Mouse (Mus musculus): ENCODE results near the gene Ddx42. TPM values are rescaled to one million over a fixed set of nuclear protein-coding genes. Genes with fewer than 3 reads are reported as not detected.

Ddx42 gene
- polyA plus RNA-seq, 2 experiments = 50.4 to 63.9 TPM

DNA sequence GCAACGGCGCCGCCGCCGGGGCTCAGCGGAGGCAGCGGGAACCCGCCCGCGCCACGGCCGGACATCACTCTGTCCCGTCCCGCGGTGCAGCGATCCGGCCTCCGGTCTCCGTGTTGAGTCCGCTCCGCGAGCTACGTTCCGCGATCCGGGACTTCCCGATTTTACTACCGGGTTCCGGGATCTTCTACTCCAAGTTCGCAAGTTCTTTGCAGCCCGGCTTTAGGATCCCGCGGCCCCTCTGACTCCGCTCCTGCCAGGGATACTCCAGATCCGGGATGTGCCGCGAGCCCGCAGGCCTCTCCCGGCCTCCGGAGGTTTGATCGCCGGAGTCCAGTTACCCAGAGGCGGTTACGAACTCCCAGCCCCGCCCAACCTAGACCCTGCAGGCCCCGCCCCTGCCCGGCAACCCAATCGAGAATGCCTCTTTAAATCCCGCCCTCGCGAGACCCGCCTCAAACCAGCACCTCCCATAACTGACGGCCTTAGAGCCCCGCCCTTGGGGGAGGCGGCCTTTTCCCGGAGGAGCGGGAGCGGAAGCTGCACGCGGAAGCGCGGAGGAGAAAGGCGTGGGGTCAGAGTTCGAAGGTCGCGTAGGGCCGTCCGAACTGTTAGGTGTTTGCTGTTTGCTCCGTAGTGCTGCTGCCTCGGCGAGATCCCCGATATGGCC, 56.1 kb downstream of the Ddx42 start, which contains the start of gene Smarcd2:
Gene Smarcd2 (minus strand): TSS at position 329 of the 667 bp plus-strand sequence.
- DNase-seq (ENCODE audit: low spot score) = peak; percentile 98
- H3K9ac ChIP-seq (ENCODE audit: low read depth, low read length, severe bottlenecking) = peak within 1 kb of the TSS; percentile 99
- peak; percentile 66; the same call in 1 of the 2 replicates for TF ChIP-seq POLR2A (IDR thresholded peaks at IDR 0.05; ENCODE audit: borderline replicate concordance, extremely low read depth, insufficient read depth, insufficient read length)
- WGBS = under 1% methylated on average over 63 of the region's 72 CpGs
- H3K4me3 ChIP-seq (replicated peaks; ENCODE audit: low read length) = peak within 1 kb of the TSS; percentile 98
- H3K4me2 ChIP-seq (replicated peaks; ENCODE audit: low read depth, low read length, severe bottlenecking) = peak within 1 kb of the TSS; percentile 79
- no peaks in the 10 kb centered on the region for H3K9me3 ChIP-seq (ENCODE audit: control insufficient read depth, low read length)
- no peaks in the 10 kb centered on the region; the same call in 1 of the 2 replicates for H3K36me3 ChIP-seq (ENCODE audit: control insufficient read depth, insufficient read depth, low read length)
- H3K27me3 ChIP-seq (ENCODE audit: control insufficient read depth, insufficient read depth, low read length) = no peaks in the 10 kb centered on the region
- peak; percentile 92 for ATAC-seq (ENCODE audit: low FRiP score, low read depth)
- H3K27ac ChIP-seq (replicated peaks; ENCODE audit: low read depth, low read length) = peak within 1 kb of the TSS; percentile 95
- peaks cover 45% of the 10 kb centered on the region for H3K4me1 ChIP-seq (ENCODE audit: control insufficient read depth, insufficient read depth, low read length)

GRCm38 (mm10) chr11:106273311-106273684, 56.6 kb downstream of the Ddx42 start:
- peak overlapping the region; percentile 64 for H3K9ac ChIP-seq (ENCODE audit: low read depth, low read length, severe bottlenecking)
- TF ChIP-seq POLR2A (IDR thresholded peaks at IDR 0.05; ENCODE audit: borderline replicate concordance, extremely low read depth, insufficient read depth, insufficient read length) = no peak
- no peaks in the 10 kb centered on the region; the same call in 1 of the 2 replicates for H3K36me3 ChIP-seq (ENCODE audit: control insufficient read depth, insufficient read depth, low read length)
- DNase-seq (ENCODE audit: low spot score) = no peak
- peak overlapping the region; percentile 86 for H3K27ac ChIP-seq (replicated peaks; ENCODE audit: low read depth, low read length)
- ATAC-seq (ENCODE audit: low FRiP score, low read depth) = no peak
- peaks cover 39% of the 10 kb centered on the region for H3K4me1 ChIP-seq (ENCODE audit: control insufficient read depth, insufficient read depth, low read length)
- H3K4me3 ChIP-seq (replicated peaks; ENCODE audit: low read length) = peak overlapping the region; percentile 98
- H3K4me2 ChIP-seq (replicated peaks; ENCODE audit: low read depth, low read length, severe bottlenecking) = peak overlapping the region; percentile 79
- no peaks in the 10 kb centered on the region for H3K9me3 ChIP-seq (ENCODE audit: control insufficient read depth, low read length)
- WGBS = 7% methylated on average over 16 of the region's 16 CpGs
- no peaks in the 10 kb centered on the region for H3K27me3 ChIP-seq (ENCODE audit: control insufficient read depth, insufficient read depth, low read length)

GRCm38 (mm10) chr11:106273811-106274210, 57.1 kb downstream of the Ddx42 start:
- H3K27ac ChIP-seq (replicated peaks; ENCODE audit: low read depth, low read length) = peak overlapping the region; percentile 86
- peak overlapping the region; percentile 98 for H3K4me3 ChIP-seq (replicated peaks; ENCODE audit: low read length)
- DNase-seq (ENCODE audit: low spot score) = no peak
- no peak overlapping the region for H3K9ac ChIP-seq (ENCODE audit: low read depth, low read length, severe bottlenecking)
- TF ChIP-seq POLR2A (IDR thresholded peaks at IDR 0.05; ENCODE audit: borderline replicate concordance, extremely low read depth, insufficient read depth, insufficient read length) = no peak
- no peaks in the 10 kb centered on the region for H3K9me3 ChIP-seq (ENCODE audit: control insufficient read depth, low read length)
- peaks cover 34% of the 10 kb centered on the region for H3K4me1 ChIP-seq (ENCODE audit: control insufficient read depth, insufficient read depth, low read length)
- H3K4me2 ChIP-seq (replicated peaks; ENCODE audit: low read depth, low read length, severe bottlenecking) = peak overlapping the region; percentile 79; the same call in 1 of the 2 replicates
- H3K27me3 ChIP-seq (ENCODE audit: control insufficient read depth, insufficient read depth, low read length) = no peaks in the 10 kb centered on the region
- WGBS = 94% methylated on average over 6 of the region's 6 CpGs
- no peaks in the 10 kb centered on the region for H3K36me3 ChIP-seq (ENCODE audit: control insufficient read depth, insufficient read depth, low read length)
- ATAC-seq (ENCODE audit: low FRiP score, low read depth) = no peak

DNA sequence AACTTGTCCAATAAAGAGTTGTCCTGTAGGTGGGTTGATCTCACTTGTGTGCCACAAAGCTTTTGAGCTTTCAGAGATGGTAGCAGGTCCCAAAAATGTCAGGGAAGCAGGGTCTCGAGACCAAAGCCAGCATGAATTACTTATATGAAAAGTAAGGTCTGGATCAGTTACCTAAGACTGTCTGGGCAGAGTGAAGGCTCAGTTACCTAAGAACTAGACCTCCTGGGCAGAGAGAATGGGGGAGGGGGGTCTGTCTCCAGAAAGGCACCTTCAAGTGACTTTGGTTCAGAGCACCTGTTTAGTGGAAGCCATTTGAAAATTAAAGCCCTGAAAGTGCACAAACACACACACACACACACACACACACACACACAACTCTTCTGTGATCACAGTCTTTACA, 57.6 kb downstream of the Ddx42 start:
- H3K9me3 ChIP-seq (ENCODE audit: control insufficient read depth, low read length) = no peaks in the 10 kb centered on the region
- no peak overlapping the region for H3K4me3 ChIP-seq (replicated peaks; ENCODE audit: low read length)
- 67% methylated on average over 1 of the region's 1 CpGs for WGBS
- DNase-seq (ENCODE audit: low spot score) (no peak), ATAC-seq (ENCODE audit: low FRiP score, low read depth) (no peak)
- no peaks in the 10 kb centered on the region for H3K36me3 ChIP-seq (ENCODE audit: control insufficient read depth, insufficient read depth, low read length)
- peaks cover 29% of the 10 kb centered on the region for H3K4me1 ChIP-seq (ENCODE audit: control insufficient read depth, insufficient read depth, low read length)
- H3K27ac ChIP-seq (replicated peaks; ENCODE audit: low read depth, low read length) = peak overlapping the region; percentile 67
- H3K4me2 ChIP-seq (replicated peaks; ENCODE audit: low read depth, low read length, severe bottlenecking) = no peak overlapping the region
- TF ChIP-seq POLR2A (IDR thresholded peaks at IDR 0.05; ENCODE audit: borderline replicate concordance, extremely low read depth, insufficient read depth, insufficient read length) = no peak
- H3K9ac ChIP-seq (ENCODE audit: low read depth, low read length, severe bottlenecking) = no peak overlapping the region
- H3K27me3 ChIP-seq (ENCODE audit: control insufficient read depth, insufficient read depth, low read length) = no peaks in the 10 kb centered on the region

- H3K9me3 ChIP-seq (ENCODE audit: control insufficient read depth, low read length) = no peaks in the 10 kb centered on the region
- no peaks in the 10 kb centered on the region for H3K27me3 ChIP-seq (ENCODE audit: control insufficient read depth, insufficient read depth, low read length)
- H3K4me2 ChIP-seq (replicated peaks; ENCODE audit: low read depth, low read length, severe bottlenecking) = no peak overlapping the region
- no peak for TF ChIP-seq POLR2A (IDR thresholded peaks at IDR 0.05; ENCODE audit: borderline replicate concordance, extremely low read depth, insufficient read depth, insufficient read length)
- no peak overlapping the region for H3K9ac ChIP-seq (ENCODE audit: low read depth, low read length, severe bottlenecking)
- peak overlapping the region; percentile 67 for H3K27ac ChIP-seq (replicated peaks; ENCODE audit: low read depth, low read length)
- 34% methylated on average over 7 of the region's 7 CpGs for WGBS
- no peak for ATAC-seq (ENCODE audit: low FRiP score, low read depth)
- no peak overlapping the region for H3K4me3 ChIP-seq (replicated peaks; ENCODE audit: low read length)
- no peaks in the 10 kb centered on the region for H3K36me3 ChIP-seq (ENCODE audit: control insufficient read depth, insufficient read depth, low read length)
- H3K4me1 ChIP-seq (ENCODE audit: control insufficient read depth, insufficient read depth, low read length) = peaks cover 25% of the 10 kb centered on the region
- DNase-seq (ENCODE audit: low spot score) = peak; percentile 75
Observed at GRCm38 (mm10) chr11:106274971-106275411, 58.3 kb downstream of the Ddx42 start.
